Mouse (Mus musculus) CH12.LX (cell line): ENCODE results near the gene Wwc2. TPM values are rescaled to one million over a fixed set of nuclear protein-coding genes. Genes with fewer than 3 reads are reported as not detected.

ENCODE experiments used
- DNase-seq: peaks from one replicate; pipeline ENCODE4 v3.0.0-alpha.2; 2013; ENCODE audit errors: extremely low read depth
- H3K27ac ChIP-seq: 2 replicates; pipeline ENCODE4 v1.5.1; 2012; ENCODE audit warnings: low read depth, mild to moderate bottlenecking, control low read depth, moderate library complexity; ENCODE audit not compliant: insufficient read depth
- H3K27me3 ChIP-seq: replicated peaks from 2 replicates; pipeline ENCODE3; 2012; ENCODE audit warnings: inconsistent platforms
- H3K36me3 ChIP-seq, 2 experiments: replicated peaks in 1 of 2; 2 replicates each; pipeline versions ENCODE3 to v1.6.1; 2012; ENCODE audit warnings: inconsistent platforms in 1 of 2, low read length in 1 of 2, mild to moderate bottlenecking in 1 of 2, mixed read lengths in 1 of 2, moderate library complexity in 1 of 2; ENCODE audit not compliant: control insufficient read depth in 1 of 2, insufficient read depth in 1 of 2
- H3K4me1 ChIP-seq, 2 experiments: 2 replicates each; pipeline ENCODE4 v1.6.1; 2012; ENCODE audit warnings: inconsistent platforms in 1 of 2, moderate library complexity in 1 of 2; ENCODE audit not compliant: insufficient read depth in 2 of 2, control insufficient read depth in 1 of 2
- H3K4me2 ChIP-seq: 2 replicates; pipeline ENCODE4 v1.6.1; 2012; ENCODE audit warnings: low read depth, mild to moderate bottlenecking, control low read depth; ENCODE audit not compliant: poor library complexity, insufficient read depth, severe bottlenecking
- H3K4me3 ChIP-seq, 3 experiments: fragments of 150-350 bp in 1 of 3; sonication (generic) in 1 of 3; replicated peaks in 1 of 3; 2 replicates each; pipeline versions ENCODE3 to v1.5.1; 2011 to 2012; ENCODE audit warnings: low read depth in 2 of 3, low read length in 2 of 3, mild to moderate bottlenecking in 2 of 3, moderate library complexity in 2 of 3, control low read depth in 1 of 3, improper control_type of control experiment in 1 of 3, inconsistent platforms in 1 of 3, mixed read lengths in 1 of 3; ENCODE audit not compliant: poor library complexity in 1 of 3
- H3K79me2 ChIP-seq: replicated peaks from 2 replicates; pipeline ENCODE4 v1.6.1; 2012; ENCODE audit warnings: mild to moderate bottlenecking, moderate library complexity; ENCODE audit not compliant: control insufficient read depth, poor library complexity, insufficient read depth, severe bottlenecking; ENCODE audit errors: extremely low read depth
- H3K9ac ChIP-seq: 2 replicates; pipeline ENCODE4 v1.6.1; 2012; ENCODE audit warnings: low read depth, mild to moderate bottlenecking, control low read depth, moderate library complexity; ENCODE audit not compliant: insufficient read depth
- H3K9me3 ChIP-seq: replicated peaks from 2 replicates; pipeline ENCODE3; 2012; ENCODE audit warnings: low read length, inconsistent platforms, mixed read lengths
- BHLHE40 ChIP-seq: IDR thresholded peaks from 2 replicates; pipeline ENCODE4 v1.6.1; 2011; ENCODE audit warnings: mild to moderate bottlenecking, low read depth, low read length, improper control_type of control experiment
- CHD2 ChIP-seq: IDR thresholded peaks from 2 replicates; pipeline ENCODE4 v1.6.1; 2011; ENCODE audit warnings: low read length, improper control_type of control experiment
- CTCF ChIP-seq, 2 experiments: IDR thresholded peaks in 1 of 2; conservative IDR thresholded peaks in 1 of 2; 2 replicates each; pipeline ENCODE4 v1.5.1; 2011 to 2012; ENCODE audit warnings: low read depth in 2 of 2, low read length in 2 of 2, improper control_type of control experiment in 1 of 2, inconsistent platforms in 1 of 2, mild to moderate bottlenecking in 1 of 2, moderate library complexity in 1 of 2
- E2F4 ChIP-seq: IDR thresholded peaks from 2 replicates; pipeline ENCODE4 v1.6.1; 2011; ENCODE audit warnings: low read depth, low read length, improper control_type of control experiment; ENCODE audit not compliant: insufficient replicate concordance
- ELF1 ChIP-seq: IDR thresholded peaks from 2 replicates; pipeline ENCODE4 v1.6.1; 2014; ENCODE audit warnings: low read depth, mild to moderate bottlenecking, inconsistent platforms, low read length, improper control_type of control experiment
- GABPA ChIP-seq: IDR thresholded peaks from 2 replicates; pipeline ENCODE4 v1.6.1; 2012; ENCODE audit warnings: low read depth, low read length, improper control_type of control experiment, inconsistent platforms; ENCODE audit not compliant: insufficient replicate concordance
- IRF4 ChIP-seq: IDR thresholded peaks from 2 replicates; pipeline ENCODE4 v1.6.1; 2014; ENCODE audit warnings: low read depth, mild to moderate bottlenecking, inconsistent platforms, low read length, improper control_type of control experiment
- MAX ChIP-seq: IDR thresholded peaks from 2 replicates; pipeline ENCODE4 v1.6.1; 2011; ENCODE audit warnings: low read length, improper control_type of control experiment
- MEF2A ChIP-seq: IDR thresholded peaks from 2 replicates; pipeline ENCODE4 v1.6.1; 2014; ENCODE audit warnings: low read depth, mild to moderate bottlenecking, inconsistent platforms, low read length, improper control_type of control experiment, borderline replicate concordance
- MXI1 ChIP-seq: IDR thresholded peaks from 2 replicates; pipeline ENCODE4 v1.6.1; 2011; ENCODE audit warnings: mild to moderate bottlenecking, low read depth, low read length, improper control_type of control experiment
- NRF1 ChIP-seq: IDR thresholded peaks from 2 replicates; pipeline ENCODE4 v1.6.1; 2014; ENCODE audit warnings: low read depth, mild to moderate bottlenecking, inconsistent platforms, low read length, improper control_type of control experiment, moderate library complexity
- PAX5 ChIP-seq: IDR thresholded peaks from 2 replicates; pipeline ENCODE4 v1.6.1; 2012; ENCODE audit warnings: low read length, inconsistent platforms, mixed read lengths
- POLR2A ChIP-seq: IDR thresholded peaks from 2 replicates; pipeline ENCODE4 v1.6.1; 2011; ENCODE audit warnings: low read depth, mild to moderate bottlenecking, improper control_type of control experiment, low read length
- RAD21 ChIP-seq: IDR thresholded peaks from 2 replicates; pipeline ENCODE4 v1.6.1; 2011; ENCODE audit warnings: low read depth, mild to moderate bottlenecking, low read length, improper control_type of control experiment, moderate library complexity
- SIN3A ChIP-seq: IDR thresholded peaks from 2 replicates; pipeline ENCODE4 v1.6.1; 2012; ENCODE audit warnings: low read length, improper control_type of control experiment, inconsistent platforms
- SMC3 ChIP-seq: IDR thresholded peaks from 2 replicates; pipeline ENCODE4 v1.6.1; 2011; ENCODE audit warnings: low read depth, low read length, improper control_type of control experiment
- TBP ChIP-seq: conservative IDR thresholded peaks from 2 replicates; pipeline ENCODE4 v1.6.1; 2011; ENCODE audit warnings: low read depth, low read length, improper control_type of control experiment
- TCF12 ChIP-seq: IDR thresholded peaks from 2 replicates; pipeline ENCODE4 v1.6.1; 2014; ENCODE audit warnings: low read depth, mild to moderate bottlenecking, inconsistent platforms, low read length, improper control_type of control experiment
- UBTF ChIP-seq: IDR thresholded peaks from 2 replicates; pipeline ENCODE4 v1.6.1; 2012; ENCODE audit warnings: low read depth, mild to moderate bottlenecking, inconsistent platforms, low read length, improper control_type of control experiment, moderate library complexity
- USF1 ChIP-seq: IDR thresholded peaks from 2 replicates; pipeline ENCODE4 v1.6.1; 2014; ENCODE audit warnings: low read depth, mild to moderate bottlenecking, inconsistent platforms, low read length, improper control_type of control experiment
- USF2 ChIP-seq: conservative IDR thresholded peaks from 2 replicates; pipeline ENCODE4 v1.6.1; 2011; ENCODE audit warnings: low read depth, low read length, improper control_type of control experiment
- ZC3H11A ChIP-seq: IDR thresholded peaks from 2 replicates; pipeline ENCODE4 v1.6.1; 2012; ENCODE audit warnings: low read depth, mild to moderate bottlenecking, inconsistent platforms, low read length, improper control_type of control experiment
- ZKSCAN1 ChIP-seq: IDR thresholded peaks from 2 replicates; pipeline ENCODE4 v1.6.1; 2012; ENCODE audit warnings: low read depth, inconsistent platforms, low read length, improper control_type of control experiment, borderline replicate concordance
- dilution Hi-C: fragments of 300-500 bp; cut with MboI; formaldehyde crosslinking; loops from 2 replicates; pipeline ENCODE4 v1.14.3; 2020; ENCODE audit warnings: low sequenced_read_pairs; ENCODE audit not compliant: extremely low pct_unique_long_range_greater_than_20kb, extremely low pct_ligation_motif_present
- in situ Hi-C: fragments of 300-500 bp; cut with MboI; formaldehyde crosslinking; loops from 3 replicates; pipeline ENCODE4 v1.14.3; 2019; ENCODE audit warnings: low sequenced_read_pairs, low pct_ligation_motif_present, low pct_unique_long_range_greater_than_20kb, mixed read lengths
- polyA plus RNA-seq: library from polyadenylated mRNA; unstranded; fragments of >175 nt; gene quantifications from 2 replicates; pipeline ENCODE4 v1.2.1, GENCODE M21; 2012; ENCODE audit warnings: low read depth; ENCODE audit not compliant: insufficient read length
- total RNA-seq, 2 experiments: library from RNA; depleted of rRNA; stranded (reverse); fragments of 300-350 nt in 1 of 2; fragments of >200 nt in 1 of 2; gene quantifications; 2 replicates each; pipeline ENCODE4 v1.2.3; 2012 to 2014

Gene Wwc2
- total and polyA plus RNA-seq, 3 experiments: 0.04 to 1.1 (median 0.32) TPM

DNA sequence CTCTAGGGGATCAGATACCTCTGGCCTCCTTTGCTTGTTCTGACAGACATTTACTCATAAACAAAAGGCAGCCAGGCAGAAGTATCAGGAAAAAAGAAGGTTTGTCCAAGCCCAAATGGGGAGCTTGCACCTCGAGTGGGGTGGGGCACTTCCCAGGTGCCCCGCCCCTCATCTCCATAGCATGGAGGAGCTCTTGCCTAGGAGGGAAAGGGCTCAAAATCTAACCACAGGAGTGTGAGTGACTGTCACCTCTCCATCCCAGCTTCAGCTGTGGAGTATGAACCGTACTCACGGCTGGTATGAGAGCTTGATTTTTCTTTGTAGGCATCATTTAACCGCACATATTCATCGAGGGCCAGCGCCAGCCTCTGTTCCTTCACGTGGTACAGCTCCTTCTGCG, 90.4 kb downstream of the Wwc2 start:
- TF ChIP-seq CHD2 (no peak), TCF12 (no peak), BHLHE40 (no peak), ELF1 (no peak), UBTF (no peak), PAX5 (no peak), ZKSCAN1 (no peak)
- TF ChIP-seq, all 38 proteins: peak for 0

DNA sequence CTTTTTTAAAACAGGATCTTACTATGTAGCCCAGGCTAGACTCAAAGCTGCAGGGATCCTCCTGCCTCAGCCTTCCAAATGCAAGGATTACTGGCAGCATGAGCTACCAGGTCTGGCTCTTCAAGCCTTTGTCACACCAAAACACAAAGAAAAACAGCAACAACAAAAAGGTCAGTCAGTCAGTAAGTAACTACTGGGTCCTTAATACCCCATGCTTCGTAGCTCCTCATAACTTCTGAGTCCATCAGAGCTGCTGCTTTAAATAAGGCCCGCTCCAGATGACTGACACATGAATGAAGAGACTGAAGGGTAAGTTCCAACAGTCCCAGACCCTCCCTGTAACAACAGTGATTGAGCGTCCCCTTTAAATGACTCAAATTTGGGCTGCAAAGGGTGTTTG, 90.8 kb downstream of the Wwc2 start:
- dilution Hi-C loops (no loop called here), in situ Hi-C loops (no loop called here)
- Histone ChIP-seq H3K27me3 (no peaks in the 10 kb centered on the region), H3K27ac (no peak overlapping the region), H3K36me3 (no peaks in the 10 kb centered on the region), H3K9me3 (no peaks in the 10 kb centered on the region), H3K79me2 (no peaks in the 10 kb centered on the region), H3K4me1 (no peaks in the 10 kb centered on the region), H3K9ac (no peak overlapping the region), H3K4me2 (no peak overlapping the region), H3K4me3 (no peak overlapping the region)
- TF ChIP-seq BHLHE40 (no peak), USF1 (no peak), POLR2A (no peak), E2F4 (no peak), TBP (no peak), MEF2A (no peak), NRF1 (no peak), MAX (no peak), ZC3H11A (no peak), MXI1 (no peak), SMC3 (no peak), PAX5 (no peak), GABPA (no peak), SIN3A (no peak), RAD21 (no peak), CHD2 (no peak), CTCF (conservative IDR thresholded peaks at IDR 0.05 in 1 of 2, IDR thresholded peaks at IDR 0.05 in 1 of 2; ENCODE audit: low read depth in 2 of 2, low read length in 2 of 2) (no peak), IRF4 (no peak), USF2 (no peak)
- no peak for DNase-seq

More for the DNA sequence above, 90.4 kb downstream of the Wwc2 start:
- Histone ChIP-seq H3K36me3 (no peaks in the 10 kb centered on the region), H3K4me3 (no peak overlapping the region), H3K79me2 (no peaks in the 10 kb centered on the region), H3K9me3 (no peaks in the 10 kb centered on the region), H3K9ac (no peak overlapping the region), H3K4me1 (no peaks in the 10 kb centered on the region), H3K4me2 (no peak overlapping the region), H3K27me3 (no peaks in the 10 kb centered on the region), H3K27ac (no peak overlapping the region)
- dilution Hi-C loops (no loop called here), in situ Hi-C loops (no loop called here)
- DNase-seq: no peak
